Mouse (Mus musculus) lung, adult 2 months (tissue): ENCODE measurements around the gene Gm38394.

Source experiments
- CTCF ChIP-seq: fragments of 200-500 bp; IDR thresholded peaks from 2 replicates; pipeline ENCODE4 v1.5.1; 2011; ENCODE audit warnings: mild to moderate bottlenecking, low read length, control low read depth; ENCODE audit not compliant: insufficient read depth
- POLR2A ChIP-seq: fragments of 200-500 bp; IDR thresholded peaks from 2 replicates; pipeline ENCODE4 v1.6.1; 2011; ENCODE audit warnings: low read depth, mild to moderate bottlenecking, control low read depth, low read length, borderline replicate concordance; ENCODE audit errors: extremely low read depth

DNA sequence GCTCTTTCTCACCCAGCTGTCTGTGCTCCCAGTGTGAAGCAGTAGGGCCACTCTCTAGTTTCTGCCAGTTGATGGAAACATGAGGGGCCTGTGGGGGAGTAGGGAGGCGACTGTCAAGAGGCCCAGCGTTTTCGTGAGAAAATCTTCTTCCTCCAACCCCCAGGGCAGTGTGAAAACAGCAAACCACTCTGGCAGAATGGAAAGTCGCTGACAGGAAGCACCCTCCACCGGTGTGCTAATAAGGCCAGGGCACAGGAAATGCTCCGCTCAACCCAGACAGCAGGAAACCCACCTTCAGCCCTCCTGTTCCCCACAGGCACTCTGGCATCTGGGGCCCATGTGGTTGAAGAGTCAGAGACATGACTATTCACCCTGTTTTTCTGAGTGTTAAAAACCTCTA lies 28.8 kb upstream of the Gm38394 start, which contains the start of gene Lax1:
- TF ChIP-seq CTCF = no peak
- no peak for TF ChIP-seq POLR2A
